Mouse (Mus musculus): ENCODE data around the gene Lrch3. TPM values are rescaled to one million over a fixed set of nuclear protein-coding genes. Genes with fewer than 3 reads are reported as not detected.

Gene Lrch3
- polyA plus RNA-seq, 1 experiment = 21.0 TPM

DNA sequence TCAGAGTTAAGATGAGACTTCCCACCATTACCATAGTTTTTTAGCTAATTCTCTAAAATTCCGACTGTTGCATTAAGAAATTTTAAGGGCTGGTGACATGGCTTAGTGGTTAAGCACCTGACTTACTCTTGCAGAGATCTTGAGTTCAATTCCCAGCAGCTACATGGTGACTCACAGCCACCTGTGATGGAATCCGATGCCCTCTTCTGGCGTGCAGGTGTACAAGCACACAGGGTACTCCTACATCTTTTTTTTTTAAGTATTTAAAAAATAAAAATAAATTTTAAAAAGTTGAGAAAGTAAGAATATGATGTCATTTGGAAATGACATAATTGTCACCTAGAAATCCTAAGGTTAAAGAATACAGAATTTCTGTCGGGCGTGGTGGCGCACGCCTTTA is 25.9 kb upstream of the Lrch3 start:
- Histone ChIP-seq H3K36me3 (ENCODE audit: control insufficient read depth, insufficient read depth, low read length) (peaks cover 6% of the 10 kb centered on the region; the same call in 1 of the 2 replicates), H3K4me1 (ENCODE audit: control insufficient read depth, insufficient read depth, low read length) (peaks cover 5% of the 10 kb centered on the region; the same call in 1 of the 2 replicates), H3K27ac (ENCODE audit: insufficient read depth, low read depth, low read length) (no peak overlapping the region), H3K4me3 (ENCODE audit: insufficient read depth, low read depth, low read length) (no peak overlapping the region), H3K27me3 (replicated peaks; ENCODE audit: control insufficient read depth, insufficient read depth, low read length) (no peaks in the 10 kb centered on the region)
- 87% methylated on average over 7 of the region's 7 CpGs for WGBS
- TF ChIP-seq CTCF (conservative IDR thresholded peaks at IDR 0.05; ENCODE audit: insufficient read depth, insufficient read length, low read depth, low read length) = peak; percentile 53
- TF ChIP-seq POLR2A (IDR thresholded peaks at IDR 0.05; ENCODE audit: low read depth, low read length) = no peak
- DNase-seq = no peak

DNA sequence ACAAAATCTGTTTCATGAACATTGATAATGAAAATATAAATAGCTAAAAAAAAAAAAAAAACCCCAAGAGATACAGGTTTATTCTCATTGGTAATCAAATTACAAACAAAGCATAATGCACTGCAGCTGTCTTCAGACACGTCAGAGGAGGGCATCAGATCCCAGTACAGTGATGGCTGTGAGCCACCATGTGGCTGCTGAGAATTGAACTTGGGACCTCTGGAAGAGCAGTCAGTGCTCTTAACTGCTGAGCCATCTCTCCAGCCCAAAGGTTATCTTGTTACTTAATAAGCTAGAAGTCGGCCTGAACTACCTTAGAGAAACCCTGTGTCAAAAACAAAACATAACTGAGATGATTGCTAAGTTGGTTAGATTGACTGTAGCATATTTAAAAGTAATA is 24.0 kb upstream of the Lrch3 start:
- Histone ChIP-seq H3K27me3 (replicated peaks; ENCODE audit: control insufficient read depth, insufficient read depth, low read length) (no peaks in the 10 kb centered on the region), H3K4me3 (ENCODE audit: insufficient read depth, low read depth, low read length) (no peak overlapping the region), H3K4me1 (ENCODE audit: control insufficient read depth, insufficient read depth, low read length) (peaks cover 5% of the 10 kb centered on the region; the same call in 1 of the 2 replicates), H3K36me3 (ENCODE audit: control insufficient read depth, insufficient read depth, low read length) (peaks cover 4% of the 10 kb centered on the region; the same call in 1 of the 2 replicates), H3K27ac (ENCODE audit: insufficient read depth, low read depth, low read length) (no peak overlapping the region)
- 35% methylated on average over 2 of the region's 2 CpGs for WGBS
- DNase-seq = peak; percentile 61
- no peak for TF ChIP-seq CTCF (conservative IDR thresholded peaks at IDR 0.05; ENCODE audit: insufficient read depth, insufficient read length, low read depth, low read length)
- no peak for TF ChIP-seq POLR2A (IDR thresholded peaks at IDR 0.05; ENCODE audit: low read depth, low read length)

DNA sequence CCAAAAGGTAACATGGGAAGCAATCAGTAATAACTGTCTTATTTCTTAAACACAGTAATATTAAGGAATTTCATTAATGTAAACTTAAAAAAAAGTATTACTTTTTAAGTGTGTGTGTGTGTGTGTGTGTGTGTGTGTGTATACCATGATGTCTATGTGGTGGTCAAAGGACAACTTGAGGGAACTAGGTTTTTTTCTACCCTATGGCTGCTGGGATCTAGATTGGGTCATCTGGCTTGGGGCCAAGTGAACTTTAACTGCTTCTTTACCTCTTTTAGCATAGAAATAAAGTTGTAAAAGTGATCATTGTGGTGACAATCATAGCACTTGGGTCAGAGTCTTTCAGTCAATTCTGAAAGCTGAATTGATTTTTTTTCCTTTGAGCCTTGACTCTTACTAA is 17.8 kb upstream of the Lrch3 start:
- H3K27me3 ChIP-seq (replicated peaks; ENCODE audit: control insufficient read depth, insufficient read depth, low read length) = no peaks in the 10 kb centered on the region
- no peak overlapping the region for H3K27ac ChIP-seq (ENCODE audit: insufficient read depth, low read depth, low read length)
- no peaks in the 10 kb centered on the region for H3K4me1 ChIP-seq (ENCODE audit: control insufficient read depth, insufficient read depth, low read length)
- H3K4me3 ChIP-seq (ENCODE audit: insufficient read depth, low read depth, low read length) = no peak overlapping the region
- no peak for DNase-seq
- TF ChIP-seq CTCF (conservative IDR thresholded peaks at IDR 0.05; ENCODE audit: insufficient read depth, insufficient read length, low read depth, low read length) (no peak), POLR2A (IDR thresholded peaks at IDR 0.05; ENCODE audit: low read depth, low read length) (no peak)
- peaks cover 3% of the 10 kb centered on the region for H3K36me3 ChIP-seq (ENCODE audit: control insufficient read depth, insufficient read depth, low read length)

DNA sequence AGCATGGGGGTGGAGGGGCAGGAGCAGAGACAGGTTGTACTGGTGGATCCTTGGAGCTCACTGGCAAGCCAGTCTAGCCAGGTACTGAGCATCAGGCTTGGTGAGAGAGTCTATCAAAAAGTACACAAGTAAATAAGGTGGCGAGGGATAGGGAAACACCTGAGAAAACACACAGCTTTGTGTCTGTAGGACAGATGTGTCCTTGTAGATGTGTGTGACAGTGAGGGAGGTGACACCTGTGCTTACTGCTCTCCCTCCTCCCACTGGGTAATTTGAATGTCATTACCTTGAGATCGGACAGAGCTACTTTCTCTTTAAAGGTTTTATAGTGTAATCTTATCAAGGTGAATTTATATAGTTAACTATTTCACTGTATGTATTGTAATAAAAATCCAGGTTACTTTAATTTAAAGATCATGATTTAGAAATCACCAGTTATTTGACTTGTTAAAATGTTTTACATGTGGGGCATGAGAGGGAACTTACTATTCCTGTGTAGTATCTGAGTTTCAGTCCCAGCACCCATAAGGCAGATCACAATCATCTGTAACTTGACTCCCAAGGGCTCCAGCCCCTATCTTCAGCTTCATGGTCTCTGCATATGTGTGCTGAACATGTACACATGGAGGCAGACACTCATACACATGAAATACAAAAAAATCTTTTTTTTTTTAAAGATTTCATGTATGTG is 12.4 kb upstream of the Lrch3 start:
- H3K27me3 ChIP-seq (replicated peaks; ENCODE audit: control insufficient read depth, insufficient read depth, low read length) = no peaks in the 10 kb centered on the region
- peaks cover 3% of the 10 kb centered on the region for H3K36me3 ChIP-seq (ENCODE audit: control insufficient read depth, insufficient read depth, low read length)
- 71% methylated on average over 2 of the region's 2 CpGs for WGBS
- H3K4me1 ChIP-seq (ENCODE audit: control insufficient read depth, insufficient read depth, low read length) = no peaks in the 10 kb centered on the region
- no peak overlapping the region for H3K27ac ChIP-seq (ENCODE audit: insufficient read depth, low read depth, low read length)
- TF ChIP-seq CTCF (conservative IDR thresholded peaks at IDR 0.05; ENCODE audit: insufficient read depth, insufficient read length, low read depth, low read length) (no peak), POLR2A (IDR thresholded peaks at IDR 0.05; ENCODE audit: low read depth, low read length) (no peak)
- no peak overlapping the region for H3K4me3 ChIP-seq (ENCODE audit: insufficient read depth, low read depth, low read length)
- DNase-seq = no peak

DNA sequence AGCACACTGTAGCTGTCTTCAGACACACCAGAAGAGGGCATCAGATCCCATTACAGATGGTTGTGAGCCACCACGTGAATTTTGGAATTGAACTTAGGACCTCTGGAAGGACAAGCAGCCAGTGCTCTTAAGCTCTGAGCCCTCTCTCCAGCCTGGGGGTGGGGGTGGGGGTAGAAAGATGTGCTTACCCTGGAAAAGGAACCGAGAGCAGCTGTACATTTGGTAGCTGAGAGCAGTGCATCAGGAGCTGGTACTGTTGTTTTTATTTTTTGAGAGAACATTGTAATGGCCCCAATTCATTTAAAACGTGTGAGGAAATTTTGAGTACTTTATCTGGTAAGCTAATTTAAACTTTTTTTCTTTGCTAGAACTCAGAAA is 11.9 kb upstream of the Lrch3 start:
- Histone ChIP-seq H3K4me3 (ENCODE audit: insufficient read depth, low read depth, low read length) (no peak overlapping the region), H3K27ac (ENCODE audit: insufficient read depth, low read depth, low read length) (no peak overlapping the region), H3K36me3 (ENCODE audit: control insufficient read depth, insufficient read depth, low read length) (peaks cover 3% of the 10 kb centered on the region), H3K4me1 (ENCODE audit: control insufficient read depth, insufficient read depth, low read length) (0 out of 2 replicates have a peak, but pooled peaks cover 5% of the 10 kb centered on the region), H3K27me3 (replicated peaks; ENCODE audit: control insufficient read depth, insufficient read depth, low read length) (no peaks in the 10 kb centered on the region)
- WGBS = 58% methylated on average over 3 of the region's 3 CpGs
- TF ChIP-seq CTCF (conservative IDR thresholded peaks at IDR 0.05; ENCODE audit: insufficient read depth, insufficient read length, low read depth, low read length) (0 out of 2 replicates have a peak, but pooled peaks have one; percentile 0), POLR2A (IDR thresholded peaks at IDR 0.05; ENCODE audit: low read depth, low read length) (no peak)
- no peak for DNase-seq

DNA sequence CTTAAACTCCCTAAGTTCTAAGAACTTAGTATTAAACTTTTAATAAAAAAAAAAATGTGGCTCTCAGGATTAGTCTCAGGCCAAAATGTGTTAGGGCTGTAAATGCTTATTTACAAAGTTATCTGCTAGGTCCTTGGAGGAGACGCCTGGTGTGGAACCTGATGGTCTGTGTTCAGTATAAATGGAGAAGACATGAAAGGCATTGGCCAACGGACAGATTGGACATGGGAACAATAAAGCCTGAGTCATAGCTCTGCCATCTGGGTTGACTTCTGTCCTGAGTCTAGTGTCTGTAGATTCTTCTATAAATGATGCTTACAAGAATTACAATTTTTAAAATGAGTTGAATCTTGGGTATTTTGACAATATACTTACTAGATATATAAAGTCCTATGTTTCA is 7.7 kb upstream of the Lrch3 start:
- Histone ChIP-seq H3K27ac (ENCODE audit: insufficient read depth, low read depth, low read length) (no peak overlapping the region), H3K27me3 (replicated peaks; ENCODE audit: control insufficient read depth, insufficient read depth, low read length) (no peaks in the 10 kb centered on the region), H3K36me3 (ENCODE audit: control insufficient read depth, insufficient read depth, low read length) (peaks cover 3% of the 10 kb centered on the region), H3K4me3 (ENCODE audit: insufficient read depth, low read depth, low read length) (no peak overlapping the region), H3K4me1 (ENCODE audit: control insufficient read depth, insufficient read depth, low read length) (peaks cover 5% of the 10 kb centered on the region; the same call in 1 of the 2 replicates)
- no peak for TF ChIP-seq POLR2A (IDR thresholded peaks at IDR 0.05; ENCODE audit: low read depth, low read length)
- TF ChIP-seq CTCF (conservative IDR thresholded peaks at IDR 0.05; ENCODE audit: insufficient read depth, insufficient read length, low read depth, low read length) = no peak
- no peak for DNase-seq
- WGBS = 75% methylated on average over 2 of the region's 2 CpGs

DNA sequence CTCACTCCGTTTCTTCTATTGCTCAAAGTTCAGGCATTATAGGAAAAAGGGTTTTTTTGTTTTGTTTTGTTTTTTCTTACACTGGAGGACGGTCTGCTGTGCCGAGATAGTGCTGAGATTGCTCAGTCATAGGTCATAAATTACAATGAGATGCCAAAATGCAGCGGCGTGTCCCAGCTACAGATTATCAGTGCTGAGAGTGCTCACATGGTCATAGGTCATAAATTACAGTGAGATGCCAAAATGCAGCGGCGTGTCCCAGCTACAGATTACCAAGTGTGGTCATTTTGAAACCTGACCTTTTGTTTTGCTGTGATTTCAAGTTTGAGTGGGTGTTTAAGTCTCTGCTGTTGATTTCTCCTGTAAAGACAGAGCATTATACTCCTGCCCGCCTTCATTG is 7.2 kb upstream of the Lrch3 start:
- H3K4me3 ChIP-seq (ENCODE audit: insufficient read depth, low read depth, low read length) = no peak overlapping the region
- peaks cover 3% of the 10 kb centered on the region for H3K36me3 ChIP-seq (ENCODE audit: control insufficient read depth, insufficient read depth, low read length)
- peak; percentile 47 for DNase-seq
- WGBS = 23% methylated on average over 8 of the region's 8 CpGs
- H3K4me1 ChIP-seq (ENCODE audit: control insufficient read depth, insufficient read depth, low read length) = peaks cover 5% of the 10 kb centered on the region; the same call in 1 of the 2 replicates
- H3K27ac ChIP-seq (ENCODE audit: insufficient read depth, low read depth, low read length) = peak overlapping the region; percentile 31; the same call in 1 of the 2 replicates
- no peaks in the 10 kb centered on the region for H3K27me3 ChIP-seq (replicated peaks; ENCODE audit: control insufficient read depth, insufficient read depth, low read length)
- no peak for TF ChIP-seq CTCF (conservative IDR thresholded peaks at IDR 0.05; ENCODE audit: insufficient read depth, insufficient read length, low read depth, low read length)
- no peak for TF ChIP-seq POLR2A (IDR thresholded peaks at IDR 0.05; ENCODE audit: low read depth, low read length)

All from kidney, adult 2 months (tissue).